Mouse (Mus musculus) adrenal gland, postnatal 14 days (tissue): ENCODE results near the gene Rps26. TPM values are rescaled to one million over a fixed set of nuclear protein-coding genes. Genes with fewer than 3 reads are reported as not detected.
"Not testable (repeated sequence)": the region's sequence is repeated elsewhere in the genome, so short reads cannot be mapped to it uniquely, and the experiment has no call there.

ENCODE experiments used
- DNase-seq: peaks from one replicate; pipeline ENCODE4 v3.0.0; 2021; ENCODE audit warnings: mixed read lengths
- total RNA-seq: library from RNA; stranded (reverse); gene quantifications from 2 replicates; pipeline ENCODE4 v1.2.3, GENCODE M21; 2021

The Rps26 gene
- total RNA-seq, 1 experiment from 2014 or later: 748 TPM

GRCm38 (mm10) chr10:128641871-128642270 is 15.3 kb upstream of the Rps26 start:
- peak; percentile 20 for DNase-seq

GRCm38 (mm10) chr10:128640891-128641290 is 14.3 kb upstream of the Rps26 start:
- no peak for DNase-seq

- no peak for DNase-seq
These were observed 13.5 kb upstream of the Rps26 start for GRCm38 (mm10) chr10:128639999-128640398.

GRCm38 (mm10) chr10:128637011-128637410 is 10.5 kb upstream of the Rps26 start:
- peak; percentile 15 for DNase-seq

GRCm38 (mm10) chr10:128636561-128636960 is 10.0 kb upstream of the Rps26 start:
- no peak for DNase-seq

- DNase-seq: no peak
These were observed 9.2 kb upstream of the Rps26 start for GRCm38 (mm10) chr10:128635697-128636096.

GRCm38 (mm10) chr10:128631571-128631970 is 5.0 kb upstream of the Rps26 start:
- no peak for DNase-seq

- DNase-seq: not testable (repeated sequence)
These were observed 3.8 kb upstream of the Rps26 start for GRCm38 (mm10) chr10:128630306-128630705.

- no peak for DNase-seq
These were observed 3.2 kb upstream of the Rps26 start for GRCm38 (mm10) chr10:128629746-128630145.

GRCm38 (mm10) chr10:128627398-128628317 is 1.1 kb upstream of the Rps26 start:
- DNase-seq: no peak

GRCm38 (mm10) chr10:128625287-128625894 is 1.2 kb downstream of the Rps26 start:
- DNase-seq: no peak

GRCm38 (mm10) chr10:128623106-128623613 is 3.4 kb downstream of the Rps26 start:
- not testable (repeated sequence) for DNase-seq

GRCm38 (mm10) chr10:128622702-128623101 is 3.8 kb downstream of the Rps26 start:
- no peak for DNase-seq

- DNase-seq: no peak
These were observed 4.5 kb downstream of the Rps26 start for GRCm38 (mm10) chr10:128621986-128622520.

- no peak for DNase-seq
These were observed 6.3 kb downstream of the Rps26 start for GRCm38 (mm10) chr10:128620241-128620640.

GRCm38 (mm10) chr10:128619148-128619547 is 7.4 kb downstream of the Rps26 start:
- DNase-seq: not testable (repeated sequence)

GRCm38 (mm10) chr10:128618570-128618969 is 8.0 kb downstream of the Rps26 start:
- no peak for DNase-seq

- DNase-seq: not testable (repeated sequence)
These were observed 10.6 kb downstream of the Rps26 start for GRCm38 (mm10) chr10:128615798-128616448.

- DNase-seq: no peak
These were observed 11.6 kb downstream of the Rps26 start for GRCm38 (mm10) chr10:128614934-128615333.

GRCm38 (mm10) chr10:128613820-128614219 is 12.7 kb downstream of the Rps26 start:
- not testable (repeated sequence) for DNase-seq

- no peak for DNase-seq
These were observed 13.4 kb downstream of the Rps26 start for GRCm38 (mm10) chr10:128613154-128613440.

- DNase-seq: peak; percentile 86
These were observed 14.0 kb downstream of the Rps26 start for GRCm38 (mm10) chr10:128612433-128613153.
